Mouse (Mus musculus): ENCODE measurements around the gene Dctn5.
A peak's percentile ranks its signal among the peaks of the same experiment; 100 is the strongest.

Gene Dctn5

GRCm38 (mm10) chr7:122160037-122160436 lies 27.2 kb downstream of the Dctn5 start:
- no peak for DNase-seq (ENCODE audit: low read depth, low spot score)

DNA sequence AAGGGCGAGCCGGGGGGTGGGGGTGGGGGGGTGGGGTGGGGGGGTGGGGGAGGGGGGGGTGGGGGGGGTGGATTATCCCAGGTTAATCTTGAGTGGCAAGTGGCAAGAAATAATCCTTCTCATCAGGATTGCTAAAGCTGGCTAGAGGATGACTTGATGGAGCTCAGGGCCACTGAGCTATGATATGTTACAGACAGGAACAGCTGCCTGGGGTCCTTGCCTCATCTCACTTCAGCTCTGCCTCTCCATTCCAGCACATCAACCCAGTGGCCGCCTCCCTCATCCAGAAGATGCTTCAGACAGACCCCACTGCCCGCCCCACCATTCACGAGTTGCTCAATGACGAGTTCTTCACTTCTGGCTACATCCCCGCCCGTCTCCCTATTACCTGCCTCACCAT lies 30.9 kb downstream of the Dctn5 start:
- no peak for DNase-seq (ENCODE audit: low read depth, low spot score)

DNA sequence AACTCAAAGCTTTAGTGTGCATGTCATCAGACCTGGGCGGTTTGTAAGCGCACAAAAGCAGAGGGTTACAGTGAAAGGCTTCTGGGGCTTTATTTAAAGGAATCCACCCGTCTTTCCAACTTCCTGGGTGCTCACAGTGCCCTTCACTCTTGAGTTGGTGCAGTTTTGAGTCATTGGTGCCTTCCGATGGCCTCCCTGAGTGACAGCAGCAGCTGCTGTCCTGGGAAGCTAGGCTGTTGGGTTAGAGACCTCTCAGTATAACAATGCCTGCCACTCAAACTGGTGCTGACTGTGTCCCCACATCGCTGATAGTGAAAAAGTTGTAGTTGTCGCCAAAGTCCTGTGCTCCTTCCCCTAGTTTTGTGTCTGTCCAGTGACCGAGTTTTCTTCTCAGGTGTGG lies 34.4 kb downstream of the Dctn5 start:
- no peak for DNase-seq (ENCODE audit: low read depth, low spot score)

DNA sequence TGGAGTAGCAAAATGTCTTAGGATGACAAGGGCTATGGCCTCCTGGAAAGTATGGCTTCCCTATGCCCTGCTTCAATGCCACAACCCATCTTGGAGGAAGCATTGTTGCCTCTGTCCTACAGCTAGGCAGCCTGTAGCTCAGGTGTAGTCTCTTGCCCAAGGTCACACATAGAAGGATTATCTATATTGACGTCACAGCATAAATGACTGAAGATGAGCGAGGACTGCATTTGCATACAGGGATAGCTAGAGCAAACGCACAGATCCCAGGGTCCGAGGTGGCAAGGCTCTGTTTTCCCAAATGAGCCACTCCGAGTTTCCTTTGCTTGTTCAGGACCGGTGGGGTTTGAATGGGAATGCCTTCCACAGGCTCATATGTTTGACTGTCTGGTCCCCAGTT lies 37.9 kb downstream of the Dctn5 start:
- DNase-seq (ENCODE audit: low read depth, low spot score) = no peak

- DNase-seq (ENCODE audit: low read depth, low spot score) = no peak
Observed at GRCm38 (mm10) chr7:122171613-122172012, 38.8 kb downstream of the Dctn5 start.

GRCm38 (mm10) chr7:122180720-122181119 lies 47.9 kb downstream of the Dctn5 start:
- no peak for DNase-seq (ENCODE audit: low read depth, low spot score)

GRCm38 (mm10) chr7:122184569-122184968 lies 51.7 kb downstream of the Dctn5 start:
- no peak for DNase-seq (ENCODE audit: low read depth, low spot score)

DNA sequence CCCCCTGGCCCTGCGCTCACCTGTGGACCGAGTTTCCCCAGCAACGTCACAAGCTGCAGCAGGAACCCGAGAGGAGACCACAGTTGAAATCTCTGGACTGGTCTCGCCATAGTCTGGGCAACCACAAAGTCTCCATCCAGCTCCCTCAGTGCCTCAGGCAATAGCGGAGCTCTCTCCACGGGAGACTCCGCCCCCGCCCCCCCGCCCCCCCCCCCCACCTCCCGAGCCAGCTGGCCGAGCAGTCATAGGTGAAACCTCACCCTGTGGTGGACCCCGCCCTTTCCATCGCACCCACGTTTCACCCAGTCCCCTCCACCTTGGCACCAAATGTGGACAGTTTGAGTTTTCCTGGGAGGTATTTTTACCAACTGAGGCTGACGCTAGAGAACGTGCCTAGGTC lies 53.2 kb downstream of the Dctn5 start, which contains the start of gene Ern2:
Gene Ern2, minus strand, starts transcription at position 165 of the 400 bp plus-strand sequence.
- DNase-seq (ENCODE audit: low read depth, low spot score) = no peak

GRCm38 (mm10) chr7:122189484-122189883 lies 56.6 kb downstream of the Dctn5 start:
- DNase-seq (ENCODE audit: low read depth, low spot score) = peak; percentile 50

DNA sequence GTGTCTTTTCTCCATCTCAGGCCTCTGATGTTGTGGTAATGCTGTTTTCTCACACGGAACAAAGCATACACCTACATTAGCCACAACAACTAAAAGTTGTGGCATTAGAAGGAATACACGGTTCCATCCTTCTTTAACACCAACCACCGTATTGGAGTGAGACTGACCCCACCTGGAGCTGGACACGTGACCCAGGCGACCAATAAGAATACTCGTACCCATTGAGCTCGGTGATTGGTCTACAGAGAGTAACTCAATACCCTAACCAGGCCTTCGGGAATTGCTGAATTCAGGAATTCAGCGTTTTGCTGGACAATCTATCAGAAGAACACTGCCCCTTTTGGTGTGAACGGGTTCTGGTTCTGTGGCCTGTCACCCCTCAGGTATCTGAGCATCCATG lies 58.3 kb downstream of the Dctn5 start:
- DNase-seq (ENCODE audit: low read depth, low spot score) = no peak

GRCm38 (mm10) chr7:122193919-122194318 lies 61.1 kb downstream of the Dctn5 start:
- no peak for DNase-seq (ENCODE audit: low read depth, low spot score)

GRCm38 (mm10) chr7:122196771-122197170 lies 63.9 kb downstream of the Dctn5 start:
- no peak for DNase-seq (ENCODE audit: low read depth, low spot score)

- peak; percentile 43 for DNase-seq (ENCODE audit: low read depth, low spot score)
Observed at GRCm38 (mm10) chr7:122197306-122197705, 64.5 kb downstream of the Dctn5 start.

All from retina, postnatal 7 days (tissue).